Mouse (Mus musculus): ENCODE data around the gene Lgr6.

- TF ChIP-seq POLR2A (IDR thresholded peaks at IDR 0.05; ENCODE audit: insufficient read depth, low read depth, low read length) (no peak), EP300 (IDR thresholded peaks at IDR 0.05; ENCODE audit: insufficient read depth, low read depth, low read length) (no peak), CTCF (IDR thresholded peaks at IDR 0.05) (no peak)
Measured at GRCm38 (mm10) chr1:134995437-134995836, 109.6 kb downstream of the Lgr6 start.
